In genomic region chr7:75762225-75762624, GRCm38 (mm10) we compare ENCODE assay signal across 7 mouse cellular contexts.
DNase-seq lines count a peak whose midpoint lies in the region; ATAC-seq and TF ChIP-seq lines count a peak whose summit lies in the region.
"Not testable (repeated sequence)": the region's sequence is repeated elsewhere in the genome, so short reads cannot be mapped to it uniquely, and the experiment has no call there.

No protein-coding gene starts in this region.

- 0 out of 2 replicates have a peak overlapping the region, but pooled peaks have one; percentile 20 for H3K27ac ChIP-seq in heart, postnatal 0 days (ENCODE audit: low read depth)
- H3K27ac ChIP-seq in stomach, embryonic 16.5 days (ENCODE audit: low read length), result not testable (repeated sequence)

- intact Hi-C loops in left cerebral cortex, postnatal 4 days (cut with DNase I), result not testable (repeated sequence)

- H3K36me3 ChIP-seq in heart, postnatal 0 days (replicated peaks; ENCODE audit: control insufficient read depth, insufficient read depth, low read length); stomach, embryonic 16.5 days (ENCODE audit: control insufficient read depth, insufficient read depth, low read length): not testable (repeated sequence)

- not testable (repeated sequence) for H3K4me3 ChIP-seq in heart, postnatal 0 days (ENCODE audit: low read depth, low read length); stomach, embryonic 16.5 days (replicated peaks; ENCODE audit: low read length)

- peak; percentile 77 for ATAC-seq in heart, postnatal 0 days (ENCODE audit: insufficient read depth, low read depth)
- peak; percentile 26 for ATAC-seq in stomach, embryonic 16.5 days (ENCODE audit: insufficient read depth, low FRiP score)

- not testable (repeated sequence) for TF ChIP-seq EP300 in heart, postnatal 0 days (IDR thresholded peaks at IDR 0.05; ENCODE audit: low read depth)

- not testable (repeated sequence) for TF ChIP-seq CTCF in heart, postnatal 0 days (IDR thresholded peaks at IDR 0.05; ENCODE audit: low read depth)

- not testable (repeated sequence) for H3K9ac ChIP-seq in heart, postnatal 0 days (replicated peaks; ENCODE audit: low read depth, low read length); stomach, embryonic 16.5 days (ENCODE audit: low read length)

- H3K9me3 ChIP-seq in heart, postnatal 0 days (replicated peaks; ENCODE audit: control insufficient read depth, low read length); stomach, embryonic 16.5 days (replicated peaks; ENCODE audit: control insufficient read depth, low read length): not testable (repeated sequence)

- WGBS in heart, postnatal 0 days, result 44% methylated on average over 1 of the region's 2 CpGs
- 39% methylated on average over 2 of the region's 2 CpGs for WGBS in stomach, embryonic 16.5 days

- peak; percentile 37 for DNase-seq in adrenal gland, adult 2 months
- peak; percentile 28 to 36 for DNase-seq in cerebellum, adult 18-20 months
- peak; percentile 49 to 54 for DNase-seq in cerebellum, postnatal 14 days
- DNase-seq in fat pad, adult 2 months (ENCODE audit: extremely low read depth, low read depth, low spot score), result peak; percentile 28
- not testable (repeated sequence) for DNase-seq in heart, postnatal 0 days (ENCODE audit: low spot score)
- DNase-seq in left cerebral cortex, postnatal 4 days, result peak; percentile 50

- H3K4me2 ChIP-seq in heart, postnatal 0 days (ENCODE audit: low read depth, low read length); stomach, embryonic 16.5 days (ENCODE audit: low read depth, low read length): not testable (repeated sequence)

- H3K4me1 ChIP-seq in heart, postnatal 0 days (ENCODE audit: control insufficient read depth, insufficient read depth); stomach, embryonic 16.5 days (ENCODE audit: control insufficient read depth, insufficient read depth, low read length): not testable (repeated sequence)

- H3K27me3 ChIP-seq in heart, postnatal 0 days (ENCODE audit: control insufficient read depth, insufficient read depth, low read length); stomach, embryonic 16.5 days (ENCODE audit: control insufficient read depth, insufficient read depth, low read length): not testable (repeated sequence)
